9 mouse cellular contexts compared by ENCODE assay signal in genomic region chr14:31433851-31434360, GRCm38 (mm10). TPM values are rescaled to one million over a fixed set of nuclear protein-coding genes. Genes with fewer than 3 reads are reported as not detected.
DNase-seq lines count a peak whose midpoint lies in the region; ATAC-seq and TF ChIP-seq lines count a peak whose summit lies in the region.
"Had no signal": no experiment of that assay in that cellular context is flagged by ENCODE, and none has a peak within 500 bp of the region (broad histone marks: within the 10 kb centered on the region; RNA-seq: fewer than 3 reads in every experiment).

No protein-coding gene starts in this region.

- TF ChIP-seq CTCF in gastrocnemius, adult 2 months (IDR thresholded peaks at IDR 0.05): no peak
- 0 out of 2 replicates have a peak, but pooled peaks have one; percentile 2 for TF ChIP-seq CTCF in stomach, postnatal 0 days (IDR thresholded peaks at IDR 0.05; ENCODE audit: low read depth)

- peak overlapping the region; percentile 86 for H3K4me3 ChIP-seq in gastrocnemius, adult 2 months
- peak overlapping the region; percentile 17; the same call in 1 of the 2 replicates for H3K4me3 ChIP-seq in embryonic facial prominence, embryonic 13.5 days
- H3K4me3 ChIP-seq in intestine, embryonic 14.5 days (ENCODE audit: low read depth, low read length): peak overlapping the region; percentile 80; the same call in 1 of the 2 replicates
- H3K4me3 ChIP-seq in liver, embryonic 15.5 days (replicated peaks): peak overlapping the region; percentile 66
- H3K4me3 ChIP-seq in stomach, postnatal 0 days (ENCODE audit: low read depth, low read length): no peak overlapping the region

- peak overlapping the region; percentile 95 for H3K4me2 ChIP-seq in embryonic facial prominence, embryonic 13.5 days
- peak overlapping the region; percentile 98 for H3K4me2 ChIP-seq in intestine, embryonic 14.5 days (ENCODE audit: low read length)
- H3K4me2 ChIP-seq in liver, embryonic 15.5 days: peak overlapping the region; percentile 77
- peak overlapping the region; percentile 71 for H3K4me2 ChIP-seq in stomach, postnatal 0 days (replicated peaks; ENCODE audit: low read depth)

- intact Hi-C loops in gastrocnemius, adult 2 months (cut with DNase I): no loop called here

- no peaks in the 10 kb centered on the region for H3K27me3 ChIP-seq in embryonic facial prominence, embryonic 13.5 days
- no peaks in the 10 kb centered on the region for H3K27me3 ChIP-seq in intestine, embryonic 14.5 days (replicated peaks; ENCODE audit: control insufficient read depth, insufficient read depth, low read length)
- H3K27me3 ChIP-seq in liver, embryonic 15.5 days: peaks cover 55% of the 10 kb centered on the region
- H3K27me3 ChIP-seq in stomach, postnatal 0 days (ENCODE audit: control insufficient read depth, insufficient read depth, low read length): no peaks in the 10 kb centered on the region

- no peak for ATAC-seq in embryonic facial prominence, embryonic 13.5 days (ENCODE audit: insufficient number of reproducible peaks, insufficient read depth, low FRiP score, low TSS enrichment, low read depth)
- no peak for ATAC-seq in intestine, embryonic 14.5 days (replicated peaks; ENCODE audit: low FRiP score, low TSS enrichment, low read depth)
- peak; percentile 55 for ATAC-seq in liver, embryonic 15.5 days (ENCODE audit: insufficient read depth)
- no peak for ATAC-seq in stomach, postnatal 0 days (ENCODE audit: low FRiP score, low TSS enrichment)

- H3K9me3 ChIP-seq in embryonic facial prominence, embryonic 13.5 days: no peaks in the 10 kb centered on the region
- no peaks in the 10 kb centered on the region for H3K9me3 ChIP-seq in intestine, embryonic 14.5 days (ENCODE audit: control insufficient read depth, low read length)
- H3K9me3 ChIP-seq in liver, embryonic 15.5 days (replicated peaks): no peaks in the 10 kb centered on the region
- no peaks in the 10 kb centered on the region for H3K9me3 ChIP-seq in stomach, postnatal 0 days (ENCODE audit: control insufficient read depth, low read length)
- H3K9me3 ChIP-seq: G1E had no signal

- peak; percentile 60 for DNase-seq in gastrocnemius, adult 2 months
- no peak for DNase-seq in gastrocnemius, postnatal 4 days (ENCODE audit: low spot score in 2 of 2)
- DNase-seq in intestine, embryonic 14.5 days (ENCODE audit: low spot score): no peak
- no peak for DNase-seq in stomach, postnatal 0 days (ENCODE audit: low spot score)
- DNase-seq in cerebellum, postnatal 4 days (ENCODE audit: low spot score in 2 of 2): no peak
- no peak for DNase-seq in cerebellum, adult 18-20 months

- peak overlapping the region; percentile 51; the same call in 1 of the 2 replicates for H3K9ac ChIP-seq in embryonic facial prominence, embryonic 13.5 days
- no peak overlapping the region for H3K9ac ChIP-seq in intestine, embryonic 14.5 days (ENCODE audit: low read length)
- no peak overlapping the region for H3K9ac ChIP-seq in liver, embryonic 15.5 days
- no peak overlapping the region for H3K9ac ChIP-seq in stomach, postnatal 0 days (ENCODE audit: low read length)

- peak overlapping the region; percentile 96 for H3K27ac ChIP-seq in gastrocnemius, adult 2 months
- H3K27ac ChIP-seq in embryonic facial prominence, embryonic 13.5 days: peak overlapping the region; percentile 71
- peak overlapping the region; percentile 35 for H3K27ac ChIP-seq in intestine, embryonic 14.5 days (ENCODE audit: low read depth)
- peak overlapping the region; percentile 65 for H3K27ac ChIP-seq in liver, embryonic 15.5 days (replicated peaks)
- H3K27ac ChIP-seq in stomach, postnatal 0 days (replicated peaks): peak overlapping the region; percentile 49; the same call in 1 of the 2 replicates

- TF ChIP-seq EP300 in stomach, postnatal 0 days (optimal IDR thresholded peaks at IDR 0.05): no peak

- peaks cover 4% of the 10 kb centered on the region; the same call in 1 of the 2 replicates for H3K36me3 ChIP-seq in embryonic facial prominence, embryonic 13.5 days
- H3K36me3 ChIP-seq in intestine, embryonic 14.5 days (ENCODE audit: control insufficient read depth, insufficient read depth, low read length): no peaks in the 10 kb centered on the region
- H3K36me3 ChIP-seq in liver, embryonic 15.5 days (replicated peaks): no peaks in the 10 kb centered on the region
- H3K36me3 ChIP-seq in stomach, postnatal 0 days (ENCODE audit: control insufficient read depth, insufficient read depth, low read length): no peaks in the 10 kb centered on the region
- H3K36me3 ChIP-seq: G1E had no signal

- peaks cover 38% of the 10 kb centered on the region for H3K4me1 ChIP-seq in embryonic facial prominence, embryonic 13.5 days
- peaks cover 16% of the 10 kb centered on the region for H3K4me1 ChIP-seq in intestine, embryonic 14.5 days (replicated peaks; ENCODE audit: control insufficient read depth, insufficient read depth, low read length)
- H3K4me1 ChIP-seq in liver, embryonic 15.5 days (replicated peaks): peaks cover 63% of the 10 kb centered on the region
- H3K4me1 ChIP-seq in stomach, postnatal 0 days (replicated peaks; ENCODE audit: control insufficient read depth, insufficient read depth): peaks cover 3% of the 10 kb centered on the region; the same call in 1 of the 2 replicates

- WGBS in embryonic facial prominence, embryonic 13.5 days: 17% methylated on average over 7 of the region's 7 CpGs
- 27% methylated on average over 7 of the region's 7 CpGs for WGBS in intestine, embryonic 14.5 days
- 57% methylated on average over 7 of the region's 7 CpGs for WGBS in liver, embryonic 15.5 days (ENCODE audit: insufficient replicate concordance)
- WGBS in stomach, postnatal 0 days: 43% methylated on average over 7 of the region's 7 CpGs

RNA-seq across cellular contexts. Expression of gene Sh3bp5, which starts 2.0 kb away (rescaled TPM):
- total RNA-seq in gastrocnemius, adult 2 months (2021): 10 to 100 TPM; 55.1 to 58.5 TPM
- 10 to 100 TPM; 79.8 to 93.9 TPM for total RNA-seq in gastrocnemius, postnatal 4 days (2021)
- polyA plus RNA-seq in embryonic facial prominence, embryonic 13.5 days (2015; fragmentation: Nextera tagmentation; extraction: Ambion mirVana): 39.5 and 40.1 TPM in 2 replicates
- 10.6 and 10.7 TPM in 2 replicates for polyA plus RNA-seq in intestine, embryonic 14.5 days (2014; fragmentation: Nextera tagmentation; extraction: Ambion mirVana)
- polyA plus RNA-seq in liver, embryonic 15.5 days (2015; fragmentation: Nextera tagmentation; extraction: Ambion mirVana): 16.9 and 21.5 TPM in 2 replicates
- 9.9 and 10.9 TPM in 2 replicates for polyA plus RNA-seq in stomach, postnatal 0 days (2015; fragmentation: Nextera tagmentation; extraction: Ambion mirVana)

Comparison
In these comparisons a context has a peak if more than half of its experiments do, and no peak if none do; other contexts are left out.
1. H3K27ac ChIP-seq: peak in every context shown above with its lines; median percentile 96 in gastrocnemius, adult 2 months; 71 in embryonic facial prominence, embryonic 13.5 days; 65 in liver, embryonic 15.5 days; 49 in stomach, postnatal 0 days; 35 in intestine, embryonic 14.5 days.